Mouse (Mus musculus): ENCODE data around the gene Cenpf. TPM values are rescaled to one million over a fixed set of nuclear protein-coding genes. Genes with fewer than 3 reads are reported as not detected.

Cenpf gene
- polyA plus RNA-seq, 2 experiments: 12.0 to 43.2 TPM

DNA sequence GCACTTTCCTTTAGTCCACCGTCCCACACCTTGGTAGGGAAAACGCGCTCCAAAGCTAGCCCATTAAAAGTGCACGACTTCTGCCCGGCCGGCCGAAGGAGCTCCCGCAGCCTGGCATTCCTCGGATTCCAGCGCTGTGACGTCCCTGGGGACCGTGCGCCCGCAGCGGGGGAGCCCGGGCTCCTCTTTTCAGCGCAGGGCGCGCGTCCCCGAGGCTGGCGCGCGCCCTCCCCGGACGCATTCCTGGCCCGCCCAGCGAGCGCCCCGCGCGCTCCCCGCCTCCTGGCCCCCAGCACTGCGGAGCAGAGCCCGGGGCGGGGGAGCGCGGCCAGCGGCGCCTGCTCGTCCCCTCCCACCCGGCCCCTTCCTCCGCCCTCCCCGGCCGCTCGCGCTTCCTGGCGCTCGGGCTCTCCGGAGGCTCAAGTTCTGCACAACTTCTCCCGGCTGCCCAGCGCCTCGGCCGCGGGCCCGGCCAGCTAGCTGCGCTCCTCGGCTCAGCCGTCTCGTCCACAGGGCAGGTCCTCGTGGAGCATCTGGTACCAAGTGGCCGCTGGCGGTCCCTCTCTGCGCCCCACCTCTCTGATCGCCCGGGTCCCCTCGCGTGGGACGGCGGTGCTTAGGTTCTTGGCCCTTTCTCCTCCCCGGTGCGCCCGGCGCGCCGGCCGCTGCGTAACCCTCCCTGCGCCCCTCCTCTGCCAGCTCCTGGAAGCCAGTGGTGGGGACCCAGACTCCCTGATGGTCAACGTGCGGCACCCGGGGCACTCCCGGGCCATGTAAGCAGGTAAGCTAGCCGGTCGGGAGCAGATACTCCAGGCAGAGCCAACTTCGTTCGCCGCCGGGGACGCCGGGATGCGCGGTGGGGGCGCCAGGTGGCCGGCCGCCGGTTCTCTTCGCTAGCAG lies 40.2 kb upstream of the Cenpf start, which contains the start of gene Ptpn14:
Gene Ptpn14, plus strand, starts transcription at position 385 of the 900 bp plus-strand sequence.
- DNase-seq (ENCODE audit: low read depth in 3 of 3, low spot score in 3 of 3) (no peak), ATAC-seq (ENCODE audit: insufficient read depth) (peak; percentile 69)
- no peak within 1 kb of the TSS for H3K9ac ChIP-seq (replicated peaks)
- no peaks in the 10 kb centered on the region for H3K9me3 ChIP-seq (ENCODE audit: control insufficient read depth, low read length)
- WGBS (ENCODE audit: insufficient replicate concordance): under 1% methylated on average over 97 of the region's 98 CpGs
- no peaks in the 10 kb centered on the region for H3K4me1 ChIP-seq (replicated peaks; ENCODE audit: control insufficient read depth in 2 of 2, insufficient read depth in 2 of 2, low read length in 1 of 2)
- no peak within 1 kb of the TSS for H3K27ac ChIP-seq
- peak within 1 kb of the TSS; percentile 47 to 55 for H3K4me3 ChIP-seq (ENCODE audit: insufficient read depth in 1 of 2, low read depth in 2 of 2, low read length in 2 of 2)
- H3K36me3 ChIP-seq (replicated peaks; ENCODE audit: control insufficient read depth, insufficient read depth, low read depth): no peaks in the 10 kb centered on the region
- peak within 1 kb of the TSS; percentile 53 for H3K4me2 ChIP-seq (ENCODE audit: low read depth)
- TF ChIP-seq CTCF (IDR thresholded peaks at IDR 0.05; ENCODE audit: low read depth): no peak
- TF ChIP-seq EP300 (IDR thresholded peaks at IDR 0.05; ENCODE audit: low read depth): no peak
- peaks cover 47% of the 10 kb centered on the region for H3K27me3 ChIP-seq (ENCODE audit: control insufficient read depth, insufficient read depth, low read length)

DNA sequence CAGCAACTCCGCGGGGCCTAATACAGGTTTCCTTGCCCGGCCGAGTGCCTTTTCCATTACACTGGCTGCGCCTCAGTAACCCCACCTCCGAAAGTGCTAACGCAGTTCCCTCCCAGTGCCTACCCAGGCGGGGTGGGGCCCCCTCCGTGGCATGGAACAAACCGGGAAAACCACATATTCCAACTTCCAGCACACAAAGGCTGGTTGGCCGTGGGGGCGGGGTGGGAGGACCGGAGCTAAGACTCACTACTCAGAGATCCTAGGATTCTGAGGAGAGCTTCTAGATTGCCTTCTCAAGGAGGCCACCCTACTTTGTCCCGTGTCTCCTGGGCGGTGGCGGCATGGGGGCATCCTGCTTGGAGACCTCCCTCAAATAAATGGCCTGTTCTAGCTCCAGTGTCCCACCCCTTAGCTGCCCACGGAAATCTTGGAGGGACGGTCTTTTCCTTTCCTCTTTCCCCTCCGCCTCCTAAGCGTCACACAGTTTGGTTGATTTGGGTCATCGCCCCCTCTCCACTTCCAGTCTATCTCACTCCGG lies 39.5 kb upstream of the Cenpf start:
- H3K9ac ChIP-seq (replicated peaks): no peak overlapping the region
- H3K4me2 ChIP-seq (ENCODE audit: low read depth): peak overlapping the region; percentile 53
- H3K9me3 ChIP-seq (ENCODE audit: control insufficient read depth, low read length): no peaks in the 10 kb centered on the region
- WGBS (ENCODE audit: insufficient replicate concordance): 10% methylated on average over 22 of the region's 22 CpGs
- H3K4me3 ChIP-seq (ENCODE audit: insufficient read depth in 1 of 2, low read depth in 2 of 2, low read length in 2 of 2): peak overlapping the region; percentile 21 to 47
- no peaks in the 10 kb centered on the region for H3K36me3 ChIP-seq (replicated peaks; ENCODE audit: control insufficient read depth, insufficient read depth, low read depth)
- no peak overlapping the region for H3K27ac ChIP-seq
- DNase-seq (ENCODE audit: low read depth in 3 of 3, low spot score in 3 of 3): no peak
- no peaks in the 10 kb centered on the region for H3K4me1 ChIP-seq (replicated peaks; ENCODE audit: control insufficient read depth in 2 of 2, insufficient read depth in 2 of 2, low read length in 1 of 2)
- H3K27me3 ChIP-seq (ENCODE audit: control insufficient read depth, insufficient read depth, low read length): peaks cover 47% of the 10 kb centered on the region
- no peak for TF ChIP-seq EP300 (IDR thresholded peaks at IDR 0.05; ENCODE audit: low read depth)
- TF ChIP-seq CTCF (IDR thresholded peaks at IDR 0.05; ENCODE audit: low read depth): no peak
- peak; percentile 9; the same call in 1 of the 2 replicates for ATAC-seq (ENCODE audit: insufficient read depth)

DNA sequence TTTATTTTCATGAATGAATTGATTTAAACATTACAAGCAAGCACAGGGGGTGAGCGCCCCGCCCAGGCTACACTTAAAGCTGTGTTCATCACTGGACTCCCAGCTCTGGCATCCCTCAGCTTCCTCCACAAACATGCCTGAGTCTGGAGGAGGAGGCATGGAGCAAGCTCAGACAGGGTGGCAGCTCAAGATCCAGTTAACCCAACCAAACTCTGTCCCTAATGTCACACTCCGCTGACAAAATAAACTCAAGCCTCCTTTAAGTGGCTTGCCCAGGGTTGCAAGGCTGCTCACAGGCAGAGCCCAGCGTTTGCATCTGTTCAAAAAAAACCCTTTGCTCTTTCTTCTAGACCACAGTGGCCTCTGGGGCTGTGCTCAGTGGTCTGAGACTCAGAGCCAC lies 38.2 kb upstream of the Cenpf start:
- DNase-seq (ENCODE audit: low read depth in 3 of 3, low spot score in 3 of 3) (no peak), ATAC-seq (ENCODE audit: insufficient read depth) (no peak)
- Histone ChIP-seq H3K4me2 (ENCODE audit: low read depth) (no peak overlapping the region), H3K9me3 (ENCODE audit: control insufficient read depth, low read length) (no peaks in the 10 kb centered on the region), H3K36me3 (replicated peaks; ENCODE audit: control insufficient read depth, insufficient read depth, low read depth) (no peaks in the 10 kb centered on the region), H3K27ac (no peak overlapping the region), H3K9ac (replicated peaks) (no peak overlapping the region), H3K27me3 (ENCODE audit: control insufficient read depth, insufficient read depth, low read length) (peaks cover 47% of the 10 kb centered on the region), H3K4me1 (replicated peaks; ENCODE audit: control insufficient read depth in 2 of 2, insufficient read depth in 2 of 2, low read length in 1 of 2) (no peaks in the 10 kb centered on the region), H3K4me3 (ENCODE audit: insufficient read depth in 1 of 2, low read depth in 2 of 2, low read length in 2 of 2) (no peak overlapping the region)
- TF ChIP-seq CTCF (IDR thresholded peaks at IDR 0.05; ENCODE audit: low read depth): no peak
- no peak for TF ChIP-seq EP300 (IDR thresholded peaks at IDR 0.05; ENCODE audit: low read depth)
- WGBS (ENCODE audit: insufficient replicate concordance): 52% methylated on average over 4 of the region's 4 CpGs

DNA sequence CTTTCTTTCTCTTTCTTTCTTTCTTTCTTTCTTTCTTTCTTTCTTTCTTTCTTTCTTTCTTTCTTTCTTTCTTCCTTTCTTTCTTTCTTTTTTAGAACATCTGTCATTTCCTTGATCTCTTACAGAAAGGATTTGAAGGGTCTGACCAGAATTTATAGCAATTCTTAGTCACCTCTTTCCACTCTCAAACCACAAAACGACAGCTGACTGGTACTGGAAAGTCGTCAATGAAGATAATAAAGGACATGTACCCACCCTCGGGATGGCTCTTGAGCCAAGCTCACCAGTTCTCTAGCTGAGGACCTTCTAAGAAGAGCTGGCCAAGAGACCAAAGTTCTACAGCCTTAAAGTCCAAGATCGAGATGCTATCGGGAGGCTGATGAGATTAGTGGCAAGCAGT lies 30.7 kb upstream of the Cenpf start:
- 35% methylated on average over 5 of the region's 5 CpGs for WGBS (ENCODE audit: insufficient replicate concordance)
- no peak overlapping the region for H3K27ac ChIP-seq
- DNase-seq (ENCODE audit: low read depth in 3 of 3, low spot score in 3 of 3) (no peak), ATAC-seq (ENCODE audit: insufficient read depth) (no peak)
- no peak for TF ChIP-seq EP300 (IDR thresholded peaks at IDR 0.05; ENCODE audit: low read depth)
- no peak for TF ChIP-seq CTCF (IDR thresholded peaks at IDR 0.05; ENCODE audit: low read depth)
- 0 out of 2 replicates have a peak, but pooled peaks cover 3% of the 10 kb centered on the region for H3K9me3 ChIP-seq (ENCODE audit: control insufficient read depth, low read length)
- no peaks in the 10 kb centered on the region for H3K36me3 ChIP-seq (replicated peaks; ENCODE audit: control insufficient read depth, insufficient read depth, low read depth)
- H3K27me3 ChIP-seq (ENCODE audit: control insufficient read depth, insufficient read depth, low read length): no peaks in the 10 kb centered on the region
- no peak overlapping the region for H3K4me3 ChIP-seq (ENCODE audit: insufficient read depth in 1 of 2, low read depth in 2 of 2, low read length in 2 of 2)
- H3K4me1 ChIP-seq (replicated peaks; ENCODE audit: control insufficient read depth in 2 of 2, insufficient read depth in 2 of 2, low read length in 1 of 2): no peaks in the 10 kb centered on the region
- H3K9ac ChIP-seq (replicated peaks): no peak overlapping the region
- H3K4me2 ChIP-seq (ENCODE audit: low read depth): no peak overlapping the region

DNA sequence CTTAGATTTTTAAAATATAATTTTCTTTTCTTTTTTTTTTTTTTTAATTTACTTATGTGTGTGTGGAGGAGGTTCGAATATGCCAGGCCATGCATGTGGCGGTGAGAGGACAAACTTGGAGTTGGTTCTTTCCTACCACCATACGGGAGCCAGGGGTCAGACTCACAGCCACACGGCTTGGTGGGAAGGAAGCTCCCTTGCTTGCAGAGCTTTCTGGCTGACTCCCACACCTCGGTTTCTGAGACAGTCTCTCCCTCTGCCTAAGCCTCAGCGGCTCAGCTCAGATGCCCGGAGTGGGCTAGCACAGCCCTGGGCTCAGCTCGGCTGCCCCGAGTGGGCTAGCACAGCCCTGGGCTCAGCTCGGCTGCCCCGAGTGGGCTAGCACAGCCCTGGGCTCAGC lies 29.7 kb upstream of the Cenpf start:
- WGBS (ENCODE audit: insufficient replicate concordance): 74% methylated on average over 11 of the region's 11 CpGs
- Histone ChIP-seq H3K36me3 (replicated peaks; ENCODE audit: control insufficient read depth, insufficient read depth, low read depth) (no peaks in the 10 kb centered on the region), H3K4me3 (ENCODE audit: insufficient read depth in 1 of 2, low read depth in 2 of 2, low read length in 2 of 2) (no peak overlapping the region), H3K9me3 (ENCODE audit: control insufficient read depth, low read length) (0 out of 2 replicates have a peak, but pooled peaks cover 3% of the 10 kb centered on the region), H3K27ac (no peak overlapping the region), H3K9ac (replicated peaks) (no peak overlapping the region), H3K4me1 (replicated peaks; ENCODE audit: control insufficient read depth in 2 of 2, insufficient read depth in 2 of 2, low read length in 1 of 2) (no peaks in the 10 kb centered on the region), H3K4me2 (ENCODE audit: low read depth) (no peak overlapping the region), H3K27me3 (ENCODE audit: control insufficient read depth, insufficient read depth, low read length) (no peaks in the 10 kb centered on the region)
- no peak for ATAC-seq (ENCODE audit: insufficient read depth)
- TF ChIP-seq EP300 (IDR thresholded peaks at IDR 0.05; ENCODE audit: low read depth) (no peak), CTCF (IDR thresholded peaks at IDR 0.05; ENCODE audit: low read depth) (no peak)
- DNase-seq (ENCODE audit: low read depth in 3 of 3, low spot score in 3 of 3): no peak

All from liver, embryonic 14.5 days (tissue).